Mouse (Mus musculus): ENCODE results near the gene Kpna1.
"Not testable (repeated sequence)": the region's sequence is repeated elsewhere in the genome, so short reads cannot be mapped to it uniquely, and the experiment has no call there.

Gene Kpna1

GRCm38 (mm10) chr16:35978450-35978849 is at the start of gene Kpna1:
Gene Kpna1, plus strand, starts transcription at chr16:35978750.
- DNase-seq = not testable (repeated sequence)

- DNase-seq = no peak
Observed at GRCm38 (mm10) chr16:35932179-35933055, 46.1 kb upstream of the Kpna1 start.

GRCm38 (mm10) chr16:35933181-35933580 is 45.4 kb upstream of the Kpna1 start:
- no peak for DNase-seq

GRCm38 (mm10) chr16:35938211-35939151 is 40.1 kb upstream of the Kpna1 start, which contains the start of the genes Parp9 and Dtx3l:
Gene Parp9, plus strand, starts transcription at chr16:35938470.
Gene Dtx3l, minus strand, starts transcription at chr16:35939151.
- DNase-seq = peak; percentile 76 to 78

GRCm38 (mm10) chr16:35939261-35939660 is 39.3 kb upstream of the Kpna1 start:
- peak; percentile 28 to 62 for DNase-seq

- peak; percentile 91 to 92 for DNase-seq
Observed at GRCm38 (mm10) chr16:35939690-35940089, 38.9 kb upstream of the Kpna1 start.

GRCm38 (mm10) chr16:35941382-35941781 is 37.2 kb upstream of the Kpna1 start:
- no peak for DNase-seq

GRCm38 (mm10) chr16:35949264-35949663 is 29.3 kb upstream of the Kpna1 start:
- peak; percentile 5 to 23 for DNase-seq

GRCm38 (mm10) chr16:35951216-35951615 is 27.3 kb upstream of the Kpna1 start:
- no peak for DNase-seq

GRCm38 (mm10) chr16:35952628-35953130 is 25.9 kb upstream of the Kpna1 start:
- DNase-seq = no peak

- not testable (repeated sequence) for DNase-seq
Observed at GRCm38 (mm10) chr16:35965991-35966390, 12.6 kb upstream of the Kpna1 start.

GRCm38 (mm10) chr16:35966411-35967115 is 12.0 kb upstream of the Kpna1 start:
- DNase-seq = no peak

GRCm38 (mm10) chr16:35967319-35967718 is 11.2 kb upstream of the Kpna1 start:
- no peak for DNase-seq

GRCm38 (mm10) chr16:35968149-35968548 is 10.4 kb upstream of the Kpna1 start:
- DNase-seq = no peak

- DNase-seq = no peak
Observed at GRCm38 (mm10) chr16:35974021-35974420, 4.5 kb upstream of the Kpna1 start.

GRCm38 (mm10) chr16:35981363-35981821 is 2.8 kb downstream of the Kpna1 start:
- DNase-seq = peak; percentile 98 to 99

GRCm38 (mm10) chr16:35982506-35982901 is 4.0 kb downstream of the Kpna1 start:
- DNase-seq = no peak

- DNase-seq = peak; percentile 89 to 92
Observed at GRCm38 (mm10) chr16:35982902-35983516, 4.5 kb downstream of the Kpna1 start.

- peak; percentile 73 to 78 for DNase-seq
Observed at GRCm38 (mm10) chr16:35983517-35984101, 5.1 kb downstream of the Kpna1 start.

- no peak for DNase-seq
Observed at GRCm38 (mm10) chr16:35984471-35984870, 5.9 kb downstream of the Kpna1 start.

GRCm38 (mm10) chr16:35987930-35988329 is 9.4 kb downstream of the Kpna1 start:
- no peak for DNase-seq

Data from lung, adult 18-20 months (tissue).